Mouse (Mus musculus) embryo, embryonic 11 days (tissue): ENCODE results near the gene Foxn3.
A peak's percentile ranks its signal among the peaks of the same experiment; 100 is the strongest.

Experiments
- DNase-seq: peaks from one replicate; pipeline ENCODE4 v3.0.0-alpha.2; 2015

Gene Foxn3

DNA sequence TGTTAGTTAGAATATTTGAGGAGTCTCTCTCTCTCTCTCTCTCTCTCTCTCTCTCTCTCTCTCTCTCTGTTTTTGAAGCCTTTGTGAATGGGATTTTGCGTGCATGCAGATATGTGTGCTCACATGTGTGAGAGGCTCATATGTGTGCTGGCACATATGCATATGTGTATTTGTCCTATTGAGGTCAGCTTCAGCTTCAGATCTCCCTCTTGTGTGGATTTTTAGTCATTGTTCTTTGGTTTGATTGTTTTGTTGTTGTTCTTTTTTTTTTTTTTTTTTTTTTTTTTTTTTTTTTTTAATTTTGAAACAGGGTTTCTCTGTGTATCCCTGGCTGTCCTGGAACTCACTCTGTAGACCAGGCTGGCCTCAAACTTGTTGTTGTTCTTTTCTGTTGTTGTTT, 100.5 kb downstream of the Foxn3 start:
- DNase-seq = no peak

GRCm38 (mm10) chr12:99462302-99462701, 101.1 kb downstream of the Foxn3 start:
- DNase-seq = no peak

DNA sequence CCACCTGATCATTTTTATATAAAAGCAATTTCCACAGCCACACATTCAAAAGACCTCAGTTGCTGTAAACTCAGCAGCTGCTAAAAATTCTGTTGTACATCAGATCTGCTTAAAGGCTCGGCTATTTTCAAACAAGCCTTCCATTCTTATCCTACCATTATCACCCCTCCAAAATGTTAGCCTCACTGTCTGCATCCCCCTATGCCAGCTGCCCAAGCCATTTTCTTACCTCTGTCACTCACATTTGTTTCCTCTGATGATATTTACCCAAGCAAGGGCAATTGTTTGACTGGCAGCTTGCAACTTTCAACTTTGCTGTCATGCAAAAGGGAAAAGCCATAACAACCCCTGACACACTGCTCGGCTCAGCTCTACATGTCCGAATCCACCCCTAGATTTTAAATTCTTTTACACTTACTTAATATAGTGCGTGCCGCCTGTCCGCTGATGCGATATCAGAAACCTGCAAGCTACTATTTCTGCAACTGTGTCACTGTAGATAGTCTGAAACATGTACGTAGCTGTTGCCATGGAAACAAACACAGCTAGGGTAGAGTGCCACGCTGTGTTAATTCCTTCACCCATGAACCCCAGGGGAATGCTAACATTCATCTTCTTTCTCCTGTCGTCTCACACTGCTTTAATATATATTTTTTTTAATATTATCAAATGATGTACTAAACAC, 105.7 kb downstream of the Foxn3 start:
- peak; percentile 46 for DNase-seq

GRCm38 (mm10) chr12:99455580-99455979, 107.8 kb downstream of the Foxn3 start:
- no peak for DNase-seq

DNA sequence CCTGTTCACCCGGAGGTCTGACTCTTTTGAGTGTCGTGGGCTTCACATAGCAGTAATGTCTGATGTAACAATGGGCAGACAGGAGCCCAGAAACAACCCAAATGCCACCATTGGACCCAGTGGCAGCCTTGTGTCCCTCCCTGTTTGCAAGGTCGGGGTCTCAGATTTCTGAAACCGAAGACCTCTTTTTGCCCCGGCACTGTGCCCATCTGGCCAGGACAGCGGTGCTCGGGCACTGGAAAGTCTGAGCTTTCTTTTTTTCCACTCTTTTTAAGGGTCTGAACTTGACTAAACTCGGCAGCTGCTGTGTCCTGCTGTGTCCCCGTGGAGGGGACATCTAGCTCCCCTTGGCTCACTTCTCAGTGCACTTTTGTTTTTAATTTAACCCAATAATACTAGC, 109.0 kb downstream of the Foxn3 start:
- DNase-seq = no peak

GRCm38 (mm10) chr12:99453797-99454196, 109.6 kb downstream of the Foxn3 start:
- peak; percentile 26 for DNase-seq

- no peak for DNase-seq
These were observed 113.3 kb downstream of the Foxn3 start for GRCm38 (mm10) chr12:99450076-99450475.

DNA sequence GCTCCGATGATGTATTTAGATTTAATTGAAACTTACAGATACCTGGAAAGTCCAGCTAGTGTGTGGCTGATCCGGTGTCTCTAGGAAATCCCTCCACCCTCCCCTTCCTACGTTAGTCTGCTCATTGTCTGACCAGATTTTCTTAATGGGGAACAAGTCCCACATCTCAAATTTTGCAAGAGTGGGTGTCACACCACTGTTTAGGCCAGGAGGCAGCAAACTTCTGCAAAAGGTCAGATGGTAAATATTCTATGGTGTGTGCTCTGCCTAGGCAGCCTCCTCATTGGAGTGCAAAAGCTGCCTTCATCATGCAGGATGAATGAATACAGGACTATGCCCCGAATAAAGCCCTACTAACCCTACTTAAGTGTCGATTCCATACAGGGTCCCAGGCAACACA, 115.6 kb downstream of the Foxn3 start:
- no peak for DNase-seq

- DNase-seq = no peak
These were observed 118.2 kb downstream of the Foxn3 start for GRCm38 (mm10) chr12:99445018-99445674.

DNA sequence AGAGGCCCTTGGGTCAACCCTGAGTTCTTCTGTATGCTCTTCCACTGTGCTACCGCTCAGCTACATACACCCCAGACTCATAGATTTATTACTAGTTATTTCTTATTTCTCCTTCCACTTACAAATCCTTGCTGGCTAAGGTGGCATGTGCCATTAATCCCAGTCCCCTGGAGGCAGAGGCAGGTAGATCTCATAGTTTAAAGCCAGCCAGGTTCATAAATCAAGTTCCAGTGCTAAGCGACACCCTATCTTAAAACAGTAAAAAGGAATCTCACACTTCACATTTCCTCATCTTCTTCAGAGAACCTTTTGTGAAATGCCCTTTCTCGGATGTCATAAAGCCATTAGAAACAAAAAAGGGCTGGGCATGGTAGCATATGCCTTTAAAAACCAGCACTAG, 120.6 kb downstream of the Foxn3 start:
- no peak for DNase-seq

DNA sequence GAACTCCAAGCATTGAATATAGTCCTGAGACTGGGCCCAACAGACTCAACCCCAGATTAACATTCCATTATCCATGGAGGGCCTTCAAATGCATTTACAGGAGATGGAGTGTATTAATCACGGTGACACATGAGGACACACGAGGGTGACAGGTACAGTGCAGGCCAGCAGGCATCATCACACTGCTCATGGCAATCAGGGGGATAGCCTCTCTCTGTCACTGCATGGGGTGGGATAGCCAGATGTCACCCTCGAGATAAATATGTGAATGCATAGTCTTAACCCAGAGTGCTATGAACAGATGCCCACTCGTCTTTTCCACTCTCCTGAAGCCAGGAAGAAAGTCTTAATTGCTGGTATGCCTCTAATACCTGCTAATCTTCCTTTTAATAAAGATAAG, 122.4 kb downstream of the Foxn3 start:
- DNase-seq = no peak

- DNase-seq = no peak
These were observed 123.4 kb downstream of the Foxn3 start for GRCm38 (mm10) chr12:99440022-99440421.

DNA sequence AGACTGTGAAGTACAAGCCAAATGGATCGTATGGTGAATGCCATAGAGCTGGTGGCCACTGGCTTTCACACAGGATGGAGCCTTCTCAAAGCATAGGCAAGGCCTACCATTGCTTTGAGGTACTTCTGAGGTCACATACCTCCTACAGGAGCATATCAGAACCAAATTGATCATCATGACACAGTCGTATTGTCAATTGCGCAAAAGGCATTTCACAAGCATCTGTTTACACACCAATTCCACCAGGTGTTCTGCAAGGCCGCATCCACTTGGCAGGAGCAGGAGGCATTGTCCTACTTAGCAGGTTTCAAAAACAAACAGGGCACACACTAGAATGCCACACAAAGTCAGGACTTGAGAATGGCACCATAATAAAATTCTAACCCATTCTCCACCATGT, 128.2 kb downstream of the Foxn3 start:
- DNase-seq = no peak

GRCm38 (mm10) chr12:99433402-99433801, 130.0 kb downstream of the Foxn3 start:
- no peak for DNase-seq

DNA sequence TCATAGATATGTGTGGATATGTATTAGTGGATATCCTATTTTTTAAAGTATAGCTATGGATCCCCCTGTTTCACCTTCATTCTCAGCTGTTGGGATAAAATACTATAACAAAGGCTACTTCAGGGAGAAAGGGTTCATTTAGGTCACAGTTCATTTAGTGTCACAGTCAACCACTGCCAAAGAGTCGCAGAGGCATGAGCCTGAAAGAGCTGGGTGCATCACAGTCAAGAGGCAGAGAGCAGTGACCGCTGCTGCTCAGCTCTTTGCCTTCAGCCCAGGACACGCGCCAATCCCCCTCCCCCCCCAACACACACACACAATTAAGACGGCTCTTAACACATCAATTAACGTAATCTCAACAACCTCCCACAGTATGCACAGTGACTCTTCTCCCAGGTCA, 131.8 kb downstream of the Foxn3 start:
- no peak for DNase-seq

DNA sequence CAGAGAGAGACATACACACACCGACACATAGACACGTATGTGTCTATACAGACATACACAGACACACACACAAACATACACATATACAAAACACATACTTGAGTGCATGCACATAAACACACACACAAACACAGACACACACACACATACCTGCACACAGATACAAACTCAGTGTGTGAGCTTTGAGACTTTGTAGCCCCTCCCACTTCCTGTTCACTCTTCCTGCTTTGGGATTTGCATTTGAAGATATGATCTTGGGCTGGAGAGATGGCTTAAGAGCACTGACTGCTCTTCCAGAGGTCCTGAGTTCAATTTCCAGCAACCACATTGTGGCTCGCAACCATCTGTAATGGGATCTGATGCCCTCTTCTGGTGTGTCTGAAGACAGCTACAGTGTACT, 132.4 kb downstream of the Foxn3 start:
- no peak for DNase-seq

GRCm38 (mm10) chr12:99429101-99429500, 134.3 kb downstream of the Foxn3 start:
- no peak for DNase-seq

DNA sequence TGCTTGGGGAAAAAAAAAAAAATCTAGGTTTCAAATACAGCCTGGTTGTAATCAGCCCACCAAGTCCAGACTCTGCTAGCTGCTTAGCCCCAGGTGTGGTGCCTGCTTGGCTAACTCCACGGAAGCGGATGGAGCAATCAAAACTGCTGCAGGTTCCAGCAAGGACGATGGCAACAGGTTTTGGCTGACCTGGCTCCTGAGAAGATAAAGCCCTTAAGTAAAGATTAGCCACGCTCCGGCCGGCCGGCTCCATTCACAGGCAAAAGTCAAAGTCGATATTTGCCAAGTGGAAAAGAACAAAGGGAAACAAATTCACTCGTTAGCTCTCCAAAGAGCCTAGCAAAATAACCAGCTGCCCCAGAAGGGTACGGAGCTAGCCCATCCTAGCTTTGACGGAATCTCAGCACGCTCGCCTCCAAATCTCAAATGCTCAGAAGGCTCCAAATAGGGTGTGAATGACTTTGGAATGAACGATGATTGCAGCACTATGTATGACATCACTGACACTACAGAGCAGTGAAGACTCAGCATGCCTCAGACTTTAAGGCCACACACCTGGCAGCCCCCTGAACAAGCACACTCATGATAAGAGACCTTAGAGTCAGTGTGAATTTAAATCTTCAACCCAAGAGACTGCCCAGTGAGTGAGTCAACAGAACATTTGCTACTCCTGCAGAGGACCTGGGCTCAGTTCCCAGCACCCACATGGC, 137.0 kb downstream of the Foxn3 start:
- DNase-seq = no peak

GRCm38 (mm10) chr12:99419396-99419760, 144.0 kb downstream of the Foxn3 start:
- no peak for DNase-seq

DNA sequence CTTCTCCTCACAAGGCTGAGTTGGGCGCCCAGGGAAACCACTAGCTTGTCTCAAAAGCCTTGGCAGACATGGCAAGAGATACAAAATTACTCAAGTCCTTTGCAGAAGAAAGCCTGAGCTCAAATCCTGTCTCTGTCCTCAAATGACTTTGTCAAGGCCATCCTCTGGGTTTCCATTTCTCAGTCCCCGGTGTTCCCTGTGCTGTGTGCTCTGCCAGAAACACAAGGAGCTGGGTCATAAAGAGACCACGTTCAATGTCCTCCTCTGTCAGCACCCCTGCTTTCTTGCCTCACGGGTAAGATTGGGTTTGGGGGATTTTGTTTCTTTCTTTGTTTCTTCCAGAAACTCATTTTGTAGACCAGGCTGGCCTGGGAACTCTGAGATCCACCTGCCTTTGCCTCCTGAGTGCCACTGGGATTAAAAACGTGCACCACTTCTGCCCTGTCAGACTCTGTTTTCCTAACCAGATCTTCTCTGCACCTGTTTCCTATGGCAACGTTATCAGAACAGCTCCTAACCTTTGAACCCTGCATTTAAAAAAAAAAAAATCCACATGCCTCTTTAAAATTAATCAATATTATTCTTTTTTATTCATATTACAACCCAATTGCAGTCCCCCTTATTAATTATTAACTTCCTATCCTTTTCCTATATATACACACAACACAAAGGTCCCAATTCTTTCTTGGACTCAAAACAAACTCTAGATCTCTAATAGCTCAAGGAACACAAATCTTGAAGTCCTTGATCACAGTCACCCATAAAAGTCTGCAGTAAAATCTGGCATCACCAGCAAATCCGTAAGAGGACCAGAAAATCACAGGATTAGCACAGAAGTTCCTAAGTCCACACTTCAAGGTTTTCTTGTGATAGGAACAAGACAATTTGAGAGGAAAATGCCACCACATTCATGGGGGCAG, 144.6 kb downstream of the Foxn3 start:
- DNase-seq = no peak

- DNase-seq = no peak
These were observed 145.5 kb downstream of the Foxn3 start for GRCm38 (mm10) chr12:99417885-99418284.

DNA sequence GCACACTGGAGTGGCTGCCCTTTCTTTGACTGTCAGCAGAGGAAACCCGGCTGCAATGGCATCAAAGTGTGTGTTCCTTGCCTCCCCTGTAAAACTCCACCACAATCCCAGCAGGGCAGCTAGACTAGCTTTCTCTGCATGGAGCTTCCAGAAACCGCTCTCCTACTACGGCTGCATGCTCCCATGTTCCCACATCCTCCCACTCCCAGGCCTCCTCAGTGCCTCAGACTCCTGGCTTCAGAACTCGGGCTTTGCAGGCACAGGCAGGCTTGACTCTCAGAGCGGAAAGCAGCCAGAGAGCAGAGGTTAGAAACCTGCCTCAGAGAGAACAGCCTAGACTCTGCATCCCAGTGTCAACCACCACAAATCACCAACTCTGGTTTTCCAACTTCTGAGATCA, 147.8 kb downstream of the Foxn3 start:
- DNase-seq = no peak

DNA sequence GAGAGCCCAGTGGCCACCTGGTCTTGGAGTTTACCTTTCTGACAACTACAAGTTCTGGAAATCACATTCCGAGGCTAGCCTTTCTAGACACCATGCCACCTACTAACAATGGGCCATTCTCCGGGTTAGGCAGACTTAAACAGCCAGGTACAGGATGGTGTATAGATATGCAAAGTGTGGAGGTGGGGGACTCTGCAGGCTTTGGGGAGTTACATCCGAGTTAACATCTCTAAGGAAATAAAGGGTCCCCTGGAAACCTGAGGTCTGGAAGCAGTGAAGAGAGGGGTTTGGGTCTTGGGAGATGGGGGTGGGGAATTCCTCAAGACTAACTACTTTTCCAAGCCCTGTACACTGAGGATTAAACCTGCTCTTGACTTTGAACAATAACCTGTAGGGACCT, 150.9 kb downstream of the Foxn3 start:
- no peak for DNase-seq
